Mouse (Mus musculus): ENCODE measurements around the gene Mr1. TPM values are rescaled to one million over a fixed set of nuclear protein-coding genes. Genes with fewer than 3 reads are reported as not detected.
A peak's percentile ranks its signal among the peaks of the same experiment; 100 is the strongest.

Gene Mr1
- polyA plus RNA-seq, 1 experiment from 2014 or later = 0.71 TPM

- no peak overlapping the region for H3K4me3 ChIP-seq
- H3K4me2 ChIP-seq = no peak overlapping the region
- H3K9ac ChIP-seq = no peak overlapping the region
- 96% methylated on average over 7 of the region's 7 CpGs for WGBS
- H3K27ac ChIP-seq = no peak overlapping the region
- no peaks in the 10 kb centered on the region for H3K36me3 ChIP-seq (replicated peaks)
- H3K9me3 ChIP-seq = no peaks in the 10 kb centered on the region
- H3K27me3 ChIP-seq (replicated peaks) = no peaks in the 10 kb centered on the region
- H3K4me1 ChIP-seq = peaks cover 47% of the 10 kb centered on the region
- ATAC-seq (replicated peaks) = no peak
These were observed 56.3 kb downstream of the Mr1 start for GRCm38 (mm10) chr1:155090327-155090726.

- no peak overlapping the region for H3K9ac ChIP-seq
- no peak overlapping the region for H3K4me3 ChIP-seq
- H3K27ac ChIP-seq = no peak overlapping the region
- H3K4me2 ChIP-seq = no peak overlapping the region
- no peaks in the 10 kb centered on the region for H3K27me3 ChIP-seq (replicated peaks)
- 76% methylated on average over 16 of the region's 16 CpGs for WGBS
- H3K4me1 ChIP-seq = peaks cover 58% of the 10 kb centered on the region
- no peaks in the 10 kb centered on the region for H3K36me3 ChIP-seq (replicated peaks)
- no peak for ATAC-seq (replicated peaks)
- no peaks in the 10 kb centered on the region for H3K9me3 ChIP-seq
These were observed 57.6 kb downstream of the Mr1 start for GRCm38 (mm10) chr1:155088847-155089603.

DNA sequence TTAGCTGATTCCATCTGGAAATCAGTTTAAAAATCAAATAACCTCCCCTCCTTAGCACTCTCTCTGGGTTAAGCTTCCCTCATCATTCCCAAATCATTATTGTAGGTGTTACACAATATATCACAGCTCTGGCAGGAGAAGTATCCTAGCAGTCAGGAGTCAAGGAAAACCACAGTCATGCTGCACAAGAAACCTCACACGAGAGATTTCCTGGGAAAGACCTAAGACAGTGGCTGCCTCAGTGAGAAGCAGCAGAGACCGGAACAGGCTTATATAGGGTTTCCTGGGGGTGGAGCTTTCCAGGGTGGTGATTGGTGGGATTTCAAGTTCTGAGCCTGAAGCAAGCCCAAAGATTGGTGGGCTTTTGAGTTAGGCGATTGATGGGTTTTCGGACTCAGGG lies 58.6 kb downstream of the Mr1 start:
- no peaks in the 10 kb centered on the region for H3K9me3 ChIP-seq
- H3K4me3 ChIP-seq = no peak overlapping the region
- peaks cover 54% of the 10 kb centered on the region for H3K4me1 ChIP-seq
- no peak overlapping the region for H3K27ac ChIP-seq
- no peaks in the 10 kb centered on the region for H3K36me3 ChIP-seq (replicated peaks)
- WGBS = 94% methylated on average over 4 of the region's 4 CpGs
- H3K4me2 ChIP-seq = no peak overlapping the region
- ATAC-seq (replicated peaks) = no peak
- H3K27me3 ChIP-seq (replicated peaks) = no peaks in the 10 kb centered on the region
- no peak overlapping the region for H3K9ac ChIP-seq

GRCm38 (mm10) chr1:155086893-155087292 lies 59.7 kb downstream of the Mr1 start:
- Histone ChIP-seq H3K9me3 (no peaks in the 10 kb centered on the region), H3K4me3 (no peak overlapping the region), H3K4me1 (peaks cover 52% of the 10 kb centered on the region), H3K4me2 (no peak overlapping the region), H3K9ac (no peak overlapping the region), H3K27ac (peak overlapping the region; percentile 78), H3K36me3 (replicated peaks) (no peaks in the 10 kb centered on the region), H3K27me3 (replicated peaks) (no peaks in the 10 kb centered on the region)
- 17% methylated on average over 4 of the region's 4 CpGs for WGBS
- no peak for ATAC-seq (replicated peaks)

GRCm38 (mm10) chr1:155086416-155086815 lies 60.2 kb downstream of the Mr1 start:
- no peak overlapping the region for H3K4me2 ChIP-seq
- 7% methylated on average over 7 of the region's 7 CpGs for WGBS
- H3K9me3 ChIP-seq = no peaks in the 10 kb centered on the region
- ATAC-seq (replicated peaks) = no peak
- no peak overlapping the region for H3K4me3 ChIP-seq
- H3K9ac ChIP-seq = no peak overlapping the region
- H3K4me1 ChIP-seq = peaks cover 52% of the 10 kb centered on the region
- H3K27ac ChIP-seq = peak overlapping the region; percentile 78
- no peaks in the 10 kb centered on the region for H3K27me3 ChIP-seq (replicated peaks)
- no peaks in the 10 kb centered on the region for H3K36me3 ChIP-seq (replicated peaks)

GRCm38 (mm10) chr1:155084839-155085238 lies 61.8 kb downstream of the Mr1 start:
- 39% methylated on average over 8 of the region's 8 CpGs for WGBS
- no peak overlapping the region for H3K27ac ChIP-seq
- ATAC-seq (replicated peaks) = no peak
- H3K9me3 ChIP-seq = no peaks in the 10 kb centered on the region
- peaks cover 51% of the 10 kb centered on the region for H3K4me1 ChIP-seq
- no peak overlapping the region for H3K9ac ChIP-seq
- H3K27me3 ChIP-seq (replicated peaks) = no peaks in the 10 kb centered on the region
- H3K4me2 ChIP-seq = no peak overlapping the region
- H3K4me3 ChIP-seq = no peak overlapping the region
- no peaks in the 10 kb centered on the region for H3K36me3 ChIP-seq (replicated peaks)

DNA sequence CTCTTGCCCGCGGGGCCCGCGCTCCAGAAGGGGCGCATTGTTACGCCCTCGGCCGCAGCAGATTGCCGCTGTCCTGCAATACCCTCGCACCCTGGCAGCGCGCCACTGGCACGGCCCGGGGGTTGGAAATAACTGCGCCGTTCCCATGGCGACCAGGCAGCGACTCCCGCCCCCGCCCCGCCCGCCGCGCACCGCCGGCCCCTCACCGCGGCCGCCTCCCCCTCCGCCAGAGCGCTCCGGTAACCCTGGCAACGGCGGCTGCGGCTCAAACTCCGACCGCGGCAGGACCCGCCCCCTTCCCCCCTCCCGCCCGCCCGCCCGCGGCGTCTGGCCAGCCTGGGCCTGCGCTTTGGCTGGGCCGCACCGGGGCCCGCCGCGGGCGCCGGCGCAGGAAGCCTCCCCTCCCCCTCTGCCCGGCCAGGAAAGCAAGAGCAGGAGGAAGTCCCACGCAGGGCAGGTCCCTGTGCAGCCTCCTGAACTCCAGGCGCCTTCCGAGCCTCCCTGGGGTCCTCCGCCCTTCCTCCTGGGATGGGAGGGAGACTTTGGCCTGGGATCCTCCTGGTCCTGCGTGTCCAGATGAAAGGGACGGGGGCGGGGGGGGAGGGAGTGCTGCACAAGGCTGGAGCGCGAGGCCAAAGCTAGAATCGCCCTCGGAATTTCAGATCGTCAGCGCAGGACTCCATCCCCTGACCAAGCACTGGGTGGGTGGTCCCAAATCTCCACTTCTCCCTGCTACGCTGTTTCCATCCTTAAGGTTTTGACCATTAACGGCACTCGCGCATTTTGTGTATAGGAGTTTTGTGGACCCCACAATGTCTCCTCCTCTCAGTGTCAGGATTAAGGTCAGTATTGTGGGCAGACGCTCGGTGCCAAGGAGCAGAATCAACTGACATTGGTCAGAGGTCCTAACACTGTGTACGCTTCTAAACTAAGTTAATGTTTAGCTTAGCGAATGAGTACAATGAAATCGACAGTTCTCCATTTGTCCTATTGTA lies 63.0 kb downstream of the Mr1 start:
- Histone ChIP-seq H3K4me3 (peak overlapping the region; percentile 40), H3K4me2 (peak overlapping the region; percentile 75), H3K9me3 (no peaks in the 10 kb centered on the region), H3K27me3 (replicated peaks) (no peaks in the 10 kb centered on the region), H3K4me1 (peaks cover 51% of the 10 kb centered on the region), H3K27ac (peak overlapping the region; percentile 95), H3K9ac (peak overlapping the region; percentile 58), H3K36me3 (replicated peaks) (no peaks in the 10 kb centered on the region)
- 2% methylated on average over 56 of the region's 77 CpGs for WGBS
- peak; percentile 94 for ATAC-seq (replicated peaks)

DNA sequence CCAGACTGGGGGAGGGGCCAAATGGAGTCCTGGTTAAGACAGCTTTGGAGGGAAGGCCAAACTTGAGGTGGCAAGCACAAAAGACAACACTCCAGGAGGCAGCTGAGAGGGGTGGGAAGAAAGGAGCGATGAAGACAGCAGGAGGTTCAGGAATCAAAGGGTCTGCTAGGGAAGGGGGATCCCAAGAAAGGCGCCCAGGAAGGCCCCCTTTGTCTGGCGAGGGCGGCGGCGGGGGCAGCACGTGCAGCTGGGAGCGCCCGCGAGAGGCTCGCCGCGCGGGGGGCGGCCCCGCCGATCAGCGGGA lies 63.7 kb downstream of the Mr1 start:
- Histone ChIP-seq H3K4me3 (peak overlapping the region; percentile 40), H3K4me1 (peaks cover 55% of the 10 kb centered on the region), H3K4me2 (peak overlapping the region; percentile 75), H3K9ac (peak overlapping the region; percentile 55), H3K27ac (peak overlapping the region; percentile 95), H3K9me3 (no peaks in the 10 kb centered on the region), H3K27me3 (replicated peaks) (no peaks in the 10 kb centered on the region), H3K36me3 (replicated peaks) (no peaks in the 10 kb centered on the region)
- WGBS = under 1% methylated on average over 18 of the region's 18 CpGs
- no peak; the same call in 1 of the 2 replicates for ATAC-seq (replicated peaks)

GRCm38 (mm10) chr1:155082158-155082964 lies 64.3 kb downstream of the Mr1 start:
- no peak for ATAC-seq (replicated peaks)
- Histone ChIP-seq H3K36me3 (replicated peaks) (no peaks in the 10 kb centered on the region), H3K4me2 (peak overlapping the region; percentile 75), H3K9me3 (no peaks in the 10 kb centered on the region), H3K4me1 (peaks cover 60% of the 10 kb centered on the region), H3K27me3 (replicated peaks) (no peaks in the 10 kb centered on the region), H3K4me3 (peak overlapping the region; percentile 40), H3K27ac (peak overlapping the region; percentile 95), H3K9ac (peak overlapping the region; percentile 55)
- 2% methylated on average over 11 of the region's 11 CpGs for WGBS

DNA sequence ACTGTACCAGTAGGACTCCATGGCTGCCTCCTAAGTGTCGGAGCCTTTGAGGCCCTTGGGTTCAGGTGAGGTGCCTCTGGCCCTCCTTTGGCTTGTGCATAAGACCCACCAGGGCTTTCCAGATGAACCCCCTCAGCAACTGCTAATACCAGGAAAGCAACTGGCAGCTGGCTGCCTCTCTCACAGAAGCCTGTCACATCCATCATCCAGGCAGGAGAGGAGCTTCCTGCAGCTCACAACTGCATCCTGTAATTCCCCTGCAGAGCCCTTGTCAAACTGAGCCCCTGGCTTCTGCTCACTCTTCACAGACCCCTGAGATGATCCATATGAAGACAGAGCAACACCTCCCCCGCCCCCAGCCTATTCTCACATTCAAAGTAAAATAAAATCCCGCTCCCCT lies 68.9 kb downstream of the Mr1 start:
- peaks cover 36% of the 10 kb centered on the region for H3K4me1 ChIP-seq
- WGBS = 77% methylated on average over 3 of the region's 3 CpGs
- H3K9ac ChIP-seq = no peak overlapping the region
- no peak overlapping the region for H3K4me2 ChIP-seq
- no peak for ATAC-seq (replicated peaks)
- no peaks in the 10 kb centered on the region for H3K9me3 ChIP-seq
- H3K36me3 ChIP-seq (replicated peaks) = no peaks in the 10 kb centered on the region
- H3K27me3 ChIP-seq (replicated peaks) = no peaks in the 10 kb centered on the region
- peak overlapping the region; percentile 53 for H3K27ac ChIP-seq
- H3K4me3 ChIP-seq = no peak overlapping the region

Data from midbrain, embryonic 15.5 days (tissue).